Mouse (Mus musculus) kidney, adult 2 months (tissue): ENCODE results near the gene Vwa8.

ENCODE experiments used
- CTCF ChIP-seq: fragments of 200-500 bp; conservative IDR thresholded peaks from 2 replicates; pipeline ENCODE4 v1.5.1; 2011; ENCODE audit warnings: low read depth, mild to moderate bottlenecking, control low read depth, low read length, moderate library complexity, mixed read lengths; ENCODE audit not compliant: insufficient read depth, insufficient read length
- POLR2A ChIP-seq: fragments of 200-500 bp; IDR thresholded peaks from one replicate; pipeline ENCODE4 v1.6.1; 2011; ENCODE audit warnings: low read depth, low read length, control low read depth

- TF ChIP-seq POLR2A = no peak
- no peak for TF ChIP-seq CTCF
Measured at GRCm38 (mm10) chr14:78824013-78824412, 24.8 kb upstream of the Vwa8 start.
